Mouse (Mus musculus): Measurements from ENCODE around the gene Polrmt.

GRCm38 (mm10) chr10:79733847-79734246 lies 12.5 kb downstream of the Polrmt start:
- TF ChIP-seq CTCF (IDR thresholded peaks at IDR 0.05; ENCODE audit: borderline replicate concordance, control insufficient read depth, extremely low read depth, insufficient read depth, low read length, poor library complexity) (no peak), POLR2A (IDR thresholded peaks at IDR 0.05; ENCODE audit: control insufficient read depth, extremely low read depth, insufficient read depth, low read length, poor library complexity) (no peak)
